Mouse (Mus musculus) small intestine, adult 2 months (tissue): ENCODE data around the gene Pde6h.

Experiments
- CTCF ChIP-seq: fragments of 200-500 bp; IDR thresholded peaks from 2 replicates; pipeline ENCODE4 v1.5.1; 2012; ENCODE audit warnings: low read depth, mild to moderate bottlenecking, control low read depth, inconsistent platforms, low read length, moderate library complexity, mixed read lengths; ENCODE audit not compliant: insufficient replicate concordance, insufficient read length; ENCODE audit errors: extremely low read depth
- POLR2A ChIP-seq: fragments of 200-500 bp; IDR thresholded peaks from 2 replicates; pipeline ENCODE4 v1.6.1; 2012; ENCODE audit warnings: low read depth, mild to moderate bottlenecking, control low read depth, inconsistent platforms, low read length, moderate library complexity

- no peak for TF ChIP-seq CTCF
- no peak for TF ChIP-seq POLR2A
Measured at GRCm38 (mm10) chr6:137004359-137004758, 80.7 kb downstream of the Pde6h start.
